Mouse (Mus musculus) heart, embryonic 11.5 days (tissue): Measurements from ENCODE around the gene Myzap. TPM values are rescaled to one million over a fixed set of nuclear protein-coding genes. Genes with fewer than 3 reads are reported as not detected.

Source experiments
- ATAC-seq: fragments of 200-750 bp; cut with Nextera tagmentation; replicated peaks from 2 replicates; pipeline ENCODE4 v1.8.0; 2017; ENCODE audit warnings: moderate library complexity; ENCODE audit not compliant: insufficient number of reproducible peaks, low FRiP score, low TSS enrichment
- H3K27ac ChIP-seq: fragments of 300-500 bp; sonication (generic); 2 replicates; pipeline ENCODE4 v1.5.1; 2014; ENCODE audit warnings: mild to moderate bottlenecking, low read depth, low read length
- H3K27me3 ChIP-seq: fragments of 300-500 bp; sonication (generic); 2 replicates; pipeline ENCODE4 v1.6.1; 2014; ENCODE audit warnings: mild to moderate bottlenecking, low read length, mixed read lengths; ENCODE audit not compliant: control insufficient read depth, insufficient read depth
- H3K36me3 ChIP-seq: fragments of 300-500 bp; sonication (generic); 2 replicates; pipeline ENCODE4 v1.6.1; 2014; ENCODE audit warnings: mild to moderate bottlenecking, low read length, moderate library complexity, mixed read lengths; ENCODE audit not compliant: control insufficient read depth, insufficient read depth
- H3K4me1 ChIP-seq: fragments of 300-500 bp; sonication (generic); 2 replicates; pipeline ENCODE4 v1.6.1; 2014; ENCODE audit warnings: low read length; ENCODE audit not compliant: control insufficient read depth, insufficient read depth
- H3K4me2 ChIP-seq: fragments of 300-500 bp; sonication (generic); 2 replicates; pipeline ENCODE4 v1.6.1; 2014; ENCODE audit warnings: mild to moderate bottlenecking, moderate library complexity
- H3K4me3 ChIP-seq: fragments of 300-500 bp; sonication (generic); 2 replicates; pipeline ENCODE4 v1.5.1; 2014; ENCODE audit warnings: low read depth, low read length
- H3K9ac ChIP-seq: fragments of 300-500 bp; sonication (generic); 2 replicates; pipeline ENCODE4 v1.6.1; 2014; ENCODE audit warnings: mild to moderate bottlenecking, low read depth, low read length, moderate library complexity
- H3K9me3 ChIP-seq: fragments of 300-500 bp; sonication (generic); replicated peaks from 2 replicates; pipeline ENCODE4 v1.6.1; 2016; ENCODE audit warnings: low read length; ENCODE audit not compliant: control insufficient read depth
- WGBS: fragments of 180-500 bp; shearing (Covaris S2); extraction: QIAGEN DNeasy Blood & Tissue Kit; methylation state at CpG from one replicate; pipeline ENCODE4 v1.1.7; 2014; ENCODE audit not compliant: insufficient replicate concordance; 5-methylcytosine and 5-hydroxymethylcytosine counted together
- polyA plus RNA-seq: library from polyadenylated mRNA; unstranded; fragments of >200 nt; fragmentation: Nextera tagmentation; extraction: Ambion mirVana; gene quantifications from 2 replicates; pipeline ENCODE4 v1.2.1, GENCODE M21; 2014

The Myzap gene
- polyA plus RNA-seq, 1 experiment from 2014 or later, result 51.3 TPM

GRCm38 (mm10) chr9:71591106-71591505, 1.1 kb downstream of the Myzap start:
- no peak for ATAC-seq
- H3K36me3 ChIP-seq, result no peaks in the 10 kb centered on the region
- H3K9me3 ChIP-seq, result no peaks in the 10 kb centered on the region
- peaks cover 30% of the 10 kb centered on the region for H3K4me1 ChIP-seq
- peak overlapping the region; percentile 63 for H3K4me3 ChIP-seq
- H3K27me3 ChIP-seq, result peaks cover 1% of the 10 kb centered on the region; the same call in 1 of the 2 replicates
- 26% methylated on average over 5 of the region's 5 CpGs for WGBS
- H3K27ac ChIP-seq, result no peak overlapping the region
- peak overlapping the region; percentile 76 for H3K4me2 ChIP-seq
- peak overlapping the region; percentile 50 for H3K9ac ChIP-seq

GRCm38 (mm10) chr9:71589771-71590170, 2.4 kb downstream of the Myzap start:
- WGBS, result 28% methylated on average over 7 of the region's 7 CpGs
- Histone ChIP-seq H3K4me1 (peaks cover 30% of the 10 kb centered on the region), H3K4me3 (peak overlapping the region; percentile 63; the same call in 1 of the 2 replicates), H3K27me3 (no peaks in the 10 kb centered on the region), H3K9me3 (peaks cover 4% of the 10 kb centered on the region; the same call in 1 of the 2 replicates), H3K4me2 (peak overlapping the region; percentile 76), H3K9ac (no peak overlapping the region), H3K27ac (peak overlapping the region; percentile 84), H3K36me3 (peaks cover 10% of the 10 kb centered on the region)
- no peak for ATAC-seq

GRCm38 (mm10) chr9:71588930-71589592, 3.1 kb downstream of the Myzap start:
- no peak for ATAC-seq
- H3K4me1 ChIP-seq, result peaks cover 30% of the 10 kb centered on the region

DNA sequence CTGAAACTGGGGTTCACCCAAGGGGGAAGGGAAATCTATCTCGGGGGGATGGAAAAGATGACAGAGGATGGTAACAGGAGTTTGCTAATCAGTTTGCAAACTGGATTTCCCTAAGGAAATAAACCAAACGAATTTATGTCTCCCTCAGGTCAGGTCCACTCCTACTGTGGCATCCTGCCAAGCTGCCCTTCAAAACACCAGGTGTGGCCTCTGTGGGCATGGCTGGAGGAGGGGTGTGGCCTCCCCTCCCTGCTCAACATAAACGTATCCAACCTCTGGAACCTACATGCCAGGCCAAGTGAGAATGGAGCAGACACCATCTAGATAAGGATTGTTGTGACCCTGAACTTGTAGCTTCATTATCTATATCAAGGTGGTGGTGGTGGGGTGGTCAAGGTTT, 5.8 kb downstream of the Myzap start:
- Histone ChIP-seq H3K4me1 (peaks cover 27% of the 10 kb centered on the region), H3K9me3 (peaks cover 4% of the 10 kb centered on the region; the same call in 1 of the 2 replicates), H3K36me3 (peaks cover 10% of the 10 kb centered on the region), H3K9ac (no peak overlapping the region), H3K27ac (no peak overlapping the region), H3K4me2 (no peak overlapping the region), H3K4me3 (no peak overlapping the region), H3K27me3 (no peaks in the 10 kb centered on the region)
- no peak for ATAC-seq
- WGBS, result 53% methylated on average over 3 of the region's 3 CpGs

More at GRCm38 (mm10) chr9:71588930-71589592, 3.1 kb downstream of the Myzap start:
- H3K27me3 ChIP-seq, result no peaks in the 10 kb centered on the region
- 33% methylated on average over 2 of the region's 2 CpGs for WGBS
- peaks cover 4% of the 10 kb centered on the region; the same call in 1 of the 2 replicates for H3K9me3 ChIP-seq
- peaks cover 10% of the 10 kb centered on the region for H3K36me3 ChIP-seq
- no peak overlapping the region for H3K9ac ChIP-seq
- H3K27ac ChIP-seq, result peak overlapping the region; percentile 84
- H3K4me2 ChIP-seq, result peak overlapping the region; percentile 29
- H3K4me3 ChIP-seq, result no peak overlapping the region

GRCm38 (mm10) chr9:71582771-71583170, 9.4 kb downstream of the Myzap start:
- Histone ChIP-seq H3K4me1 (peaks cover 6% of the 10 kb centered on the region; the same call in 1 of the 2 replicates), H3K4me3 (no peak overlapping the region), H3K9me3 (peaks cover 4% of the 10 kb centered on the region; the same call in 1 of the 2 replicates), H3K4me2 (no peak overlapping the region), H3K9ac (no peak overlapping the region), H3K27ac (no peak overlapping the region), H3K36me3 (peaks cover 22% of the 10 kb centered on the region), H3K27me3 (no peaks in the 10 kb centered on the region)
- no peak for ATAC-seq
- 69% methylated on average over 1 of the region's 1 CpGs for WGBS

DNA sequence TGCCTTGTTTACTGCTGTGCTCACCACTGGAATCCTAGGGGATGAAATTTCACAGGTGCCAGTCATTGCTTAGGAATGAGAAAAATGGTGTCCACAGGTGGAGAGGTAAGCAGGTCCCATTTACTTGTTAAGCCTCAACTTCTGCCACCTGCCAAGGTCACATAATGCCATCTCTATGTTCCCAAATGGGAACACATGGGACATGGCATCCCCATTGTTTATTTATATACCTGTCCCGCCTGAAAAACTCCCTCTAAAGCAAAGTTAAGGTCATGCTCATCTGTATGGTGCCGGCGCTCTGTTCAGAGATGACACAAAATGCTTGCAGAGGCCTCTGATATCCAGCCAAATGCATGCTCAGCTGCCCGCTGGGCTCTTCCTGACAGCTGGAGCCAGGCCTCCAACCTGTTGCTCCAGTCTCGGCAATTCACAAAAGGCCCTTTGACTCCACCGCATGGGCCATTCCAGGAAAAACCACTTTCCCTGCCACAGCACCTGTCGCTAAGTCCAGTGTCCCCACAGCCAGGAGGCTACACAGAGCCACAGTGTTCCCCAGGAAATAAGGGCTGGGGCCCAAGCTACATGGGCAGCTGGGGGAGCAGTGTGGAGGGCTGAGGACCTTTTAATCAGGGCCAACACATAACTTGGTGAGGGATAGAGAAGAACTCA, 13.1 kb downstream of the Myzap start:
- no peak for ATAC-seq
- H3K36me3 ChIP-seq, result peaks cover 17% of the 10 kb centered on the region
- H3K27ac ChIP-seq, result no peak overlapping the region
- no peak overlapping the region for H3K9ac ChIP-seq
- H3K27me3 ChIP-seq, result no peaks in the 10 kb centered on the region
- peaks cover 6% of the 10 kb centered on the region; the same call in 1 of the 2 replicates for H3K4me1 ChIP-seq
- WGBS, result 66% methylated on average over 7 of the region's 7 CpGs
- H3K9me3 ChIP-seq, result no peaks in the 10 kb centered on the region
- no peak overlapping the region for H3K4me2 ChIP-seq
- no peak overlapping the region for H3K4me3 ChIP-seq

DNA sequence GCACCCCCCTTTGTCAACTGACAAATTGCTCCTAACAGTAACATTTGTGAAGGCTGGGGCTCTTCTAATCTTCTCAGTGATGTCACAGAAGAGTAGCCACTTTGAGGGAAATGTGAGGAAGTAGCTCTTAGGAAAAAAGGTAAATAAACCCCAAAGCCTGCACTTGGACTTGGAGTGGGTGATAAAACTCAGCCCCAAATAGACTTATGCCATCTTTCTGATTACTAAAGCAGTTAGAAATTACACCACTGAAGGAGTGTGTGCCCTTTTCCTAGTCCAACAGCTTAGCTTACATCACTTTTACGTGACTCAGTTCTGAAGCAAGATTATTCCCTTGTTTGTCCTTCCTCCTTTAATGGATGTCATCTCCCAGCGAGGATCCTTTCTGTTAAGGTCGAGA, 17.7 kb downstream of the Myzap start:
- ATAC-seq, result no peak
- H3K4me3 ChIP-seq, result no peak overlapping the region
- H3K9ac ChIP-seq, result no peak overlapping the region
- 76% methylated on average over 3 of the region's 3 CpGs for WGBS
- H3K4me1 ChIP-seq, result peaks cover 6% of the 10 kb centered on the region; the same call in 1 of the 2 replicates
- peaks cover 17% of the 10 kb centered on the region for H3K36me3 ChIP-seq
- no peak overlapping the region for H3K4me2 ChIP-seq
- no peaks in the 10 kb centered on the region for H3K27me3 ChIP-seq
- no peaks in the 10 kb centered on the region for H3K9me3 ChIP-seq
- H3K27ac ChIP-seq, result no peak overlapping the region

- no peak for ATAC-seq
- Histone ChIP-seq H3K9me3 (no peaks in the 10 kb centered on the region), H3K27me3 (no peaks in the 10 kb centered on the region), H3K4me2 (no peak overlapping the region), H3K9ac (no peak overlapping the region), H3K4me3 (no peak overlapping the region), H3K27ac (no peak overlapping the region), H3K4me1 (peaks cover 6% of the 10 kb centered on the region; the same call in 1 of the 2 replicates), H3K36me3 (peaks cover 14% of the 10 kb centered on the region)
- WGBS, result 75% methylated on average over 6 of the region's 6 CpGs
Observed at GRCm38 (mm10) chr9:71573771-71574340, 18.3 kb downstream of the Myzap start.
